Mouse (Mus musculus): ENCODE measurements around the gene Olfr1342. TPM values are rescaled to one million over a fixed set of nuclear protein-coding genes. Genes with fewer than 3 reads are reported as not detected.

Gene Olfr1342
- polyA plus RNA-seq, 1 experiment = not detected

DNA sequence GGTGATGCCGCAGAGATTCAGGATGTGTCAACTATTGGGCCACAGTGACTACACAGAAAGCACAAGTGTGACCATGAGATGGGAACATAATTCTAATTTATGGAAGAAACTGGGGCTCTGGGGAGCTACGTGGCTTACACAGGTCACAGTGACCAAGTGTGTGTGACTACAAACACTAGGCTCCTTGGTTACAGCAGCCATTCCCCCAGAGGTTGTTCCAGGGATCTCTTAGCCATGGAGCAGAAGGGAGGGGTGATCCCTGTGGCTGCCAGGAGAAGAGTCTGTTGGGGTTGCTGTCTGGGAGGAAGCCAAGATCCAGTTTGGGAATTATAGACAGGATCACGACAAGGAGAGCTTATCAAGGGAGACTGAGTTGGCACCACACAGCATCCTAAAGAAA is 10.7 kb upstream of the Olfr1342 start, which contains the start of gene Olfr1341:
TSS of gene Olfr1341 (plus strand) at position 301 of the 400 bp plus-strand sequence.
- peaks cover 9% of the 10 kb centered on the region for H3K27me3 ChIP-seq (replicated peaks)
- H3K36me3 ChIP-seq (replicated peaks; ENCODE audit: low read length) = no peaks in the 10 kb centered on the region
- H3K9me3 ChIP-seq = no peaks in the 10 kb centered on the region
- no peaks in the 10 kb centered on the region for H3K4me1 ChIP-seq
- no peak within 1 kb of the TSS for H3K4me3 ChIP-seq (replicated peaks)
- TF ChIP-seq GATA1 (IDR thresholded peaks at IDR 0.05; ENCODE audit: borderline replicate concordance, low read length) (no peak), FLI1 (IDR thresholded peaks at IDR 0.05; ENCODE audit: low read length) (no peak)

DNA sequence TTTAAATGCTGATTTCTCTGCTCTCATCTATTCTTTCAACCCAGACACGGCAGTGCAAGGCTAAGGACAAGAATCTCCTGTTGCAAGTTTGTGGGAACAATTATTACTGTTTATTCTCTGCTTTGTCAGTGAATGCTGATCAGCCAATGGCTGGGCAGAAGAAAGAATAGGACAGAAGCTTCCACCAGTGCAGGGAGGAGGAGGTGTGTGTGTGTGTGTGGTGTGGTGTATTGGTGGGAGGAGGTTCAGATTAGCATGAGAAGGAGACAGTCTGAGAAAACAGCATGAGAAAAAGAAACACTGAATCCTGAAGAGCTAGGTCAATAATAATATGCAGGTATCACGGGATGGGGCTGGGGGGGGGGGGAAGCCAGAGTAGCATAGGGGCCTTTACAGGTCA is 1.3 kb upstream of the Olfr1342 start:
- H3K27me3 ChIP-seq (replicated peaks) = peaks cover 19% of the 10 kb centered on the region
- H3K36me3 ChIP-seq (replicated peaks; ENCODE audit: low read length) = no peaks in the 10 kb centered on the region
- TF ChIP-seq GATA1 (IDR thresholded peaks at IDR 0.05; ENCODE audit: borderline replicate concordance, low read length) = no peak
- TF ChIP-seq FLI1 (IDR thresholded peaks at IDR 0.05; ENCODE audit: low read length) = no peak
- H3K9me3 ChIP-seq = no peaks in the 10 kb centered on the region
- H3K4me1 ChIP-seq = peaks cover 6% of the 10 kb centered on the region; the same call in 1 of the 2 replicates
- no peak overlapping the region for H3K4me3 ChIP-seq (replicated peaks)

- no peaks in the 10 kb centered on the region; the same call in 1 of the 2 replicates for H3K4me1 ChIP-seq
- H3K9me3 ChIP-seq = 0 out of 2 replicates have a peak, but pooled peaks cover 2% of the 10 kb centered on the region
- H3K27me3 ChIP-seq (replicated peaks) = peaks cover 15% of the 10 kb centered on the region
- TF ChIP-seq GATA1 (IDR thresholded peaks at IDR 0.05; ENCODE audit: borderline replicate concordance, low read length) (no peak), FLI1 (IDR thresholded peaks at IDR 0.05; ENCODE audit: low read length) (no peak)
- H3K4me3 ChIP-seq (replicated peaks) = no peak overlapping the region
- H3K36me3 ChIP-seq (replicated peaks; ENCODE audit: low read length) = no peaks in the 10 kb centered on the region
These were observed 5.5 kb downstream of the Olfr1342 start for GRCm38 (mm10) chr4:118687086-118687485.

GRCm38 (mm10) chr4:118658652-118659051 is 33.9 kb downstream of the Olfr1342 start, which contains the start of gene Olfr62:
Gene Olfr62 (plus strand): TSS chr4:118658952.
- no peaks in the 10 kb centered on the region for H3K36me3 ChIP-seq (replicated peaks; ENCODE audit: low read length)
- TF ChIP-seq FLI1 (IDR thresholded peaks at IDR 0.05; ENCODE audit: low read length) (no peak), GATA1 (IDR thresholded peaks at IDR 0.05; ENCODE audit: borderline replicate concordance, low read length) (no peak)
- peaks cover 39% of the 10 kb centered on the region for H3K27me3 ChIP-seq (replicated peaks)

DNA sequence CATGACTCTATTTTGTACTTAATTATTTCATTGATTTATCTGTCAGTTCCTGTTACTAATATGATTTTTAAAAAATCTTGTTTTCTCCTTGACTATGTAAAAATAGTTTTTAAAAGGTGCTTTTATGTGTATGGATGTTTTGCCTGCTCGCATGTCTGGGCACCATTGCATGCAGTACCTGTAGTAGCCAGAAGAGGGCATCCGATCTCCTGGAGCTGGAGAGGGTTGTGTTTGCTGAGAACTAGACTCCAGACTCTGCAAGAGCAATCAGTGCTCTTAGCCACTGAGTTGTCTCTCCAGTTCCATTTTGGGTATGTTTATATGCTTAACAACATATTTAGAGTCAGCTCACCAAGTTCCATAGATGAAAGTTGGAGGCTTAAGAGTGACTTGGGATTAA is 47.3 kb downstream of the Olfr1342 start:
- Histone ChIP-seq H3K9me3 (no peaks in the 10 kb centered on the region), H3K27me3 (replicated peaks) (peaks cover 18% of the 10 kb centered on the region), H3K4me3 (replicated peaks) (no peak overlapping the region), H3K36me3 (replicated peaks; ENCODE audit: low read length) (no peaks in the 10 kb centered on the region), H3K4me1 (peaks cover 4% of the 10 kb centered on the region)
- TF ChIP-seq FLI1 (IDR thresholded peaks at IDR 0.05; ENCODE audit: low read length) = no peak
- no peak for TF ChIP-seq GATA1 (IDR thresholded peaks at IDR 0.05; ENCODE audit: borderline replicate concordance, low read length)

More at GRCm38 (mm10) chr4:118658652-118659051, 33.9 kb downstream of the Olfr1342 start, which contains the start of gene Olfr62:
- no peak within 1 kb of the TSS for H3K4me3 ChIP-seq (replicated peaks)
- H3K9me3 ChIP-seq = no peaks in the 10 kb centered on the region
- no peaks in the 10 kb centered on the region for H3K4me1 ChIP-seq

DNA sequence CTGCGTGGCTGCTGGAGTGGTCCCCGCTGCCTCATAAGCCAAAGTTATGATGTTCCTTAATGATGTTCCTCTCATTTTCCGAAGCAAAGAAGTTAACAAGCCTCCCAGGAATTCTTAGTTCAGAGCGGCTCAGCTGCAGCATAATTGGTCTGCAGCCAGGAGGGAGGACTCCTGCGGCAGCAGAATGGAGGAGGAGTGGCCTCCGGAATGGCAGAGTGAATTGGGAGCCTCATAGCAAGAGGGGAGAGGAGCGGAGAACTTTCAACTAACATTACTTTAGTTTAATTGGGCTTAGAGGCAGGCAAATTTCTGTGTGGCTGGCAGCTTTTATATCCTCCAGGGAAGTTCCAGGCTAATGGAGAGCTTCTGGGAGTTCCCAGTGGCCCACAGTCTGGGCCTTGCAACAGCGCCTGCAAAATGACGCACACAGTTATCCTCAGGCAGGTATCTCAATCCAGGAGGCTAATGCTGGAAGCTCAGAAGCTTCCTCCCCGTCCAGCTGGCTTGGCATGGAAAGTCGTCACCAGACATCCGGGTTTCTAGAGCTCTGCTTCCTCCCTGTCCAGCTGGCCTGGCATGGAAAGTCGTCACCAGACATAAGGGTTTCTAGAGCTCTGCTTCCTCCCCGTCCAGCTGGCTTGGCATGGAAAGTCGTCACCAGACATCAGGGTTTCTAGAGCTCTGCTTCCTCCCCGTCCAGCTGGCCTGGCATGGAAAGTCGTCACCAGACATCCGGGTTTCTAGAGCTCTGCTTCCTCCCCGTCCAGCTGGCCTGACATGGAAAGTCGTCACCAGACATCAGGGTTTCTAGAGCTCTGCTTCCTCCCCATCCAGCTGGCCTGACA is 50.0 kb downstream of the Olfr1342 start:
- Histone ChIP-seq H3K4me1 (peaks cover 4% of the 10 kb centered on the region), H3K36me3 (replicated peaks; ENCODE audit: low read length) (no peaks in the 10 kb centered on the region), H3K27me3 (replicated peaks) (peaks cover 14% of the 10 kb centered on the region), H3K9me3 (no peaks in the 10 kb centered on the region), H3K4me3 (replicated peaks) (no peak overlapping the region)
- TF ChIP-seq GATA1 (IDR thresholded peaks at IDR 0.05; ENCODE audit: borderline replicate concordance, low read length) = no peak
- no peak for TF ChIP-seq FLI1 (IDR thresholded peaks at IDR 0.05; ENCODE audit: low read length)

Other genes starting within 250 kb of the Olfr1342 start
- gene Mpl, start 235.2 kb downstream of the Olfr1342 start, polyA plus RNA-seq (2012; ENCODE audit: insufficient read depth, low replicate concordance) = 425 and 2,158 TPM in 2 replicates
- 32.0 and 48.6 TPM in 2 replicates for gene Tie1, start 202.7 kb downstream of the Olfr1342 start, polyA plus RNA-seq (2012; ENCODE audit: insufficient read depth, low replicate concordance)
- 64.9 and 160 TPM in 2 replicates for gene 2610528J11Rik, start 165.8 kb downstream of the Olfr1342 start, polyA plus RNA-seq (2012; ENCODE audit: insufficient read depth, low replicate concordance)
- gene Tmem125, start 148.7 kb downstream of the Olfr1342 start, polyA plus RNA-seq (2012; ENCODE audit: insufficient read depth, low replicate concordance) = 0.22 TPM in 1 of 2 replicates, not detected in the other
- not detected in 2 replicates for gene Cfap57, start 72.0 kb downstream of the Olfr1342 start, polyA plus RNA-seq (2012; ENCODE audit: insufficient read depth, low replicate concordance)
- 1.1 and 21.0 TPM in 2 replicates for gene Ebna1bp2, start 72.0 kb downstream of the Olfr1342 start, polyA plus RNA-seq (2012; ENCODE audit: insufficient read depth, low replicate concordance)
- gene Olfr62, start 33.8 kb downstream of the Olfr1342 start, polyA plus RNA-seq (2012; ENCODE audit: insufficient read depth, low replicate concordance) = 0.08 TPM in 1 of 2 replicates, not detected in the other
- not detected in 2 replicates for gene Olfr1341, start 10.8 kb upstream of the Olfr1342 start, polyA plus RNA-seq (2012; ENCODE audit: insufficient read depth, low replicate concordance)
- not detected in 2 replicates for gene Olfr1340, start 27.4 kb upstream of the Olfr1342 start, polyA plus RNA-seq (2012; ENCODE audit: insufficient read depth, low replicate concordance)
- not detected in 2 replicates for gene Olfr1339, start 39.4 kb upstream of the Olfr1342 start, polyA plus RNA-seq (2012; ENCODE audit: insufficient read depth, low replicate concordance)
- 0.03 TPM in 1 of 2 replicates, not detected in the other for gene Olfr1338, start 66.0 kb upstream of the Olfr1342 start, polyA plus RNA-seq (2012; ENCODE audit: insufficient read depth, low replicate concordance)
- gene Olfr1337, start 89.8 kb upstream of the Olfr1342 start, polyA plus RNA-seq (2012; ENCODE audit: insufficient read depth, low replicate concordance) = not detected in 2 replicates
- not detected in 2 replicates for gene Olfr1335, start 117.2 kb upstream of the Olfr1342 start, polyA plus RNA-seq (2012; ENCODE audit: insufficient read depth, low replicate concordance)
- gene Olfr1333, start 143.5 kb upstream of the Olfr1342 start, polyA plus RNA-seq (2012; ENCODE audit: insufficient read depth, low replicate concordance) = not detected in 2 replicates
- not detected in 2 replicates for gene Olfr1331, start 171.9 kb upstream of the Olfr1342 start, polyA plus RNA-seq (2012; ENCODE audit: insufficient read depth, low replicate concordance)
- not detected in 2 replicates for gene Olfr1330, start 195.8 kb upstream of the Olfr1342 start, polyA plus RNA-seq (2012; ENCODE audit: insufficient read depth, low replicate concordance)
- gene Olfr1329, start 224.7 kb upstream of the Olfr1342 start, polyA plus RNA-seq (2012; ENCODE audit: insufficient read depth, low replicate concordance) = not detected in 2 replicates
- 0.32 TPM in 1 of 2 replicates, not detected in the other for gene Olfr1328, start 245.9 kb upstream of the Olfr1342 start, polyA plus RNA-seq (2012; ENCODE audit: insufficient read depth, low replicate concordance)